Mouse (Mus musculus): Measurements from ENCODE around the gene Ano10. TPM values are rescaled to one million over a fixed set of nuclear protein-coding genes. Genes with fewer than 3 reads are reported as not detected.

The Ano10 gene
- polyA plus RNA-seq, 1 experiment = 19.6 TPM

DNA sequence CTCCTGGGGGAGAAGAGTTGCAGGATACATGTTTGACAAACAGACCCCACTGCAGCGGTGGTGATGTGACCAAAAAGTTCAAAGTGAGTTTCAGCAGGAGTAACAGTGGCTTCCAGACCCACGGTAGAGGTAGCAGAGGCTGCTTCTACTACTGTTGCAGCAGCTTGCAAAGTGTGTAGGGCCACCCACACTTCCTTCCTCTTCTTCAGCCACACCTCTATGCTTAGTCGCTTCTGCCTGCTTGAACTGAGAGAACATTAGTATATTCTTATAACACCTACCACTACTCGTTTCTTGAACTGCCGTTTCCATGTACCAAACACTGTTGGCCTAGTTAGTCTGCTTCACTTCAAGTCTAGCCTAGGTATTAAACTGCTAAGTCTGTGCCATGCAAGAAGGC is 165.5 kb downstream of the Ano10 start:
- Histone ChIP-seq H3K4me3 (ENCODE audit: low read depth, low read length) (no peak overlapping the region), H3K36me3 (ENCODE audit: control insufficient read depth, insufficient read depth, low read length, poor library complexity, severe bottlenecking) (no peaks in the 10 kb centered on the region), H3K9me3 (replicated peaks; ENCODE audit: control insufficient read depth, insufficient read depth, low read length, poor library complexity, severe bottlenecking) (no peaks in the 10 kb centered on the region), H3K9ac (ENCODE audit: low read depth, poor library complexity, severe bottlenecking) (no peak overlapping the region), H3K27ac (ENCODE audit: insufficient read depth, low read length) (no peak overlapping the region), H3K4me1 (ENCODE audit: control insufficient read depth, insufficient read depth, low read length) (no peaks in the 10 kb centered on the region), H3K27me3 (ENCODE audit: control insufficient read depth, insufficient read depth, low read length, poor library complexity, severe bottlenecking) (no peaks in the 10 kb centered on the region)
- no peak for TF ChIP-seq POLR2A (IDR thresholded peaks at IDR 0.05; ENCODE audit: insufficient read depth, low read length)
- TF ChIP-seq EP300 (IDR thresholded peaks at IDR 0.05; ENCODE audit: insufficient read depth, low read depth, low read length) = no peak
- no peak for TF ChIP-seq CTCF (IDR thresholded peaks at IDR 0.05; ENCODE audit: low read depth, low read length)

DNA sequence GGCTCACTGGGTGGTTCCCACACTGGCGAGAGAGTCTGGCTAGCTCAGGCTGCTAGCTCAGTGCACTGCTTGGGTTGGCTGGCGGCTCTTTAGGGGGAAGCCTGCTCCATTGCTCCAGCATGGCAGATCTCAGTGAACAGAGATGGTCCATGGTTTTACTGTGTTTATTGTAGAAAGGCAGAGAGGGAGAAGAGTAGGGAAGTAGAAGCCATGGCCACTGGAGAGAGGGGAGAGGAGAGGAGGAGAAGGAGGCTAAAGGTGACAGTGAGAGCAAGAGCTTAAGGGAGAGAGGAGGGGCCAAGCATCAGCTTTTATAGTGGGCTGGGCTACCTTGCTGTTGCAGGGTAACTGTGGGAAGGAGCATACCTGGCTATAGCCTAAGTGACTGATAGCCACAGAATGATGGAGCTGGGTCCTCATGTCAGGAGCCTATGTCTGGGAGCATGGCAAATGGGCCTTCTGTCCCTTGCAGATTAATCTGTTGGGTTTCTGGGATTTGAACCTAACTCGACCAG is 166.9 kb downstream of the Ano10 start:
- Histone ChIP-seq H3K27me3 (ENCODE audit: control insufficient read depth, insufficient read depth, low read length, poor library complexity, severe bottlenecking) (no peaks in the 10 kb centered on the region), H3K4me1 (ENCODE audit: control insufficient read depth, insufficient read depth, low read length) (no peaks in the 10 kb centered on the region), H3K9ac (ENCODE audit: low read depth, poor library complexity, severe bottlenecking) (no peak overlapping the region), H3K4me3 (ENCODE audit: low read depth, low read length) (no peak overlapping the region), H3K36me3 (ENCODE audit: control insufficient read depth, insufficient read depth, low read length, poor library complexity, severe bottlenecking) (no peaks in the 10 kb centered on the region), H3K27ac (ENCODE audit: insufficient read depth, low read length) (no peak overlapping the region), H3K9me3 (replicated peaks; ENCODE audit: control insufficient read depth, insufficient read depth, low read length, poor library complexity, severe bottlenecking) (no peaks in the 10 kb centered on the region)
- TF ChIP-seq CTCF (IDR thresholded peaks at IDR 0.05; ENCODE audit: low read depth, low read length) (no peak), POLR2A (IDR thresholded peaks at IDR 0.05; ENCODE audit: insufficient read depth, low read length) (no peak), EP300 (IDR thresholded peaks at IDR 0.05; ENCODE audit: insufficient read depth, low read depth, low read length) (no peak)

DNA sequence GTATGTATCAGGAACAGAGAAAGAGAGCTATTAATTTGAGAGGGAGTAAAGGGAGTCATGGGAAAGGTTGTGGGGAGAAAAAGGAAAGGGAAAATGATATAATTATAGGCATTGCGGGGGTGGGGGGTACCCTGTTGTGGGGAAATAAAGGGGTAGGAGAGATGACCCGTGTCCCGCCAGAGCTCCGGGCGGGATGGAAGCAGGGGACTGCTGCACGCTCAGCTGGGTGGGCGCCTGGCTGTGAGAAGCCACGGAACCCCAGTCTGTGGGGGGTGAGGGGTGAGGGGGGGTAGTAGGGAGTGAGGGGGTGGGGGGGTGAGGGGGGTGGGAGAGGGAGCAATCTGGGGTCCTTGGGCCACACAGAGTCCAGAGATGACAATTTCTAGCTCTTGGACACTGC is 167.4 kb downstream of the Ano10 start:
- no peak overlapping the region for H3K27ac ChIP-seq (ENCODE audit: insufficient read depth, low read length)
- H3K4me1 ChIP-seq (ENCODE audit: control insufficient read depth, insufficient read depth, low read length) = no peaks in the 10 kb centered on the region
- H3K36me3 ChIP-seq (ENCODE audit: control insufficient read depth, insufficient read depth, low read length, poor library complexity, severe bottlenecking) = no peaks in the 10 kb centered on the region
- no peaks in the 10 kb centered on the region for H3K9me3 ChIP-seq (replicated peaks; ENCODE audit: control insufficient read depth, insufficient read depth, low read length, poor library complexity, severe bottlenecking)
- H3K9ac ChIP-seq (ENCODE audit: low read depth, poor library complexity, severe bottlenecking) = no peak overlapping the region
- H3K27me3 ChIP-seq (ENCODE audit: control insufficient read depth, insufficient read depth, low read length, poor library complexity, severe bottlenecking) = no peaks in the 10 kb centered on the region
- H3K4me3 ChIP-seq (ENCODE audit: low read depth, low read length) = no peak overlapping the region
- TF ChIP-seq CTCF (IDR thresholded peaks at IDR 0.05; ENCODE audit: low read depth, low read length) (no peak), POLR2A (IDR thresholded peaks at IDR 0.05; ENCODE audit: insufficient read depth, low read length) (no peak), EP300 (IDR thresholded peaks at IDR 0.05; ENCODE audit: insufficient read depth, low read depth, low read length) (no peak)

Other genes with a start within 250 kb of the Ano10 start
- gene Snrk, start 177.2 kb downstream of the Ano10 start, polyA plus RNA-seq (2011; ENCODE audit: insufficient read depth, insufficient read length, low read depth, missing spikeins) = 20.3 and 20.9 TPM in 2 replicates
- gene Abhd5, start 57.2 kb upstream of the Ano10 start, polyA plus RNA-seq (2011; ENCODE audit: insufficient read depth, insufficient read length, low read depth, missing spikeins) = 28.4 and 30.5 TPM in 2 replicates